Mouse (Mus musculus): Measurements from ENCODE around the gene Tax1bp3. TPM values are rescaled to one million over a fixed set of nuclear protein-coding genes. Genes with fewer than 3 reads are reported as not detected.

Gene Tax1bp3
- polyA plus RNA-seq, 1 experiment, result 19.3 TPM

DNA sequence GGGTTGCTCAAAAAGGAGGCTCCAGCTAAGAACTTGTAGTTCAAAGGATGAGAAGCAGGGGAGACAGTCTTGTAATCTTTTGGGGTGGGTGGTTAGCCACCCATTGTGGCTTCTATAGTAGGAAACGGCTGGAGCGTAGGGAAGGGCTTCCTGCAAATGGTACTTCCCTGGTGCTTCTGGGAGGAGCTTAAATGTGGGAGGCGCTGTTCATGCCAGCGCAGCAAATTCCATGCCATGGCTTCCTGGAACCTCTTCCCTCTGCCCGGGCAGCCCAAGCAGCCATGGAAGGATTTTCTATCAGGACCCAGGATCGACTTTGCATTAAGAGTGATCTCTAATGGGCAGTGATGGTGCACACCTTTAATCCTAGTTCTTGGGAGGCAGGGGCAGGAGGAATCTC lies 8.3 kb upstream of the Tax1bp3 start:
- H3K36me3 ChIP-seq (replicated peaks; ENCODE audit: low read length), result peaks cover 45% of the 10 kb centered on the region
- no peak overlapping the region for H3K4me3 ChIP-seq (replicated peaks)
- TF ChIP-seq FLI1 (IDR thresholded peaks at IDR 0.05; ENCODE audit: low read length) (no peak), GATA1 (IDR thresholded peaks at IDR 0.05; ENCODE audit: borderline replicate concordance, low read length) (no peak)
- H3K9me3 ChIP-seq, result no peaks in the 10 kb centered on the region
- peaks cover 73% of the 10 kb centered on the region for H3K4me1 ChIP-seq
- H3K27me3 ChIP-seq (replicated peaks), result peaks cover 2% of the 10 kb centered on the region

DNA sequence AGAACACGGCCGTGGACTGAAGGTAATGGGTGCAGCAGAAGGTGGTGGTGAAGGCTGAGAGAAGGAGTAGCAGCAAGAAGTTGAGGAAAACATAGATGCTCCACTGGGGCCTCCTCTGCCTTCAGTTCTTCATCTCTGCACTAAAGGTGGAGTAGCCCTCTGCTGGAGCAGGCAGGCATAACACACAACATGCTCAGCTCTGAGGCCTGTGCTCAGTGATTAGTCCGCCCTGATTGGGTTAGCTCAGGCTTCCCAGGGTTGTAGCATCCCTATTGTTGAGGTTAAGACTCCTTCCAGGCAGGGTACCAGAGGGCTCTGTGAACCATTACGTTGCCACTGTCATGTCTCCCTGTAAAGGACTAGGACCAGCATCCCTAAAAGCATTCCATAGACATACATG lies 7.7 kb upstream of the Tax1bp3 start:
- Histone ChIP-seq H3K4me3 (replicated peaks) (no peak overlapping the region), H3K9me3 (no peaks in the 10 kb centered on the region), H3K27me3 (replicated peaks) (peaks cover 2% of the 10 kb centered on the region), H3K36me3 (replicated peaks; ENCODE audit: low read length) (peaks cover 52% of the 10 kb centered on the region), H3K4me1 (peaks cover 73% of the 10 kb centered on the region)
- TF ChIP-seq GATA1 (IDR thresholded peaks at IDR 0.05; ENCODE audit: borderline replicate concordance, low read length) (no peak), FLI1 (IDR thresholded peaks at IDR 0.05; ENCODE audit: low read length) (no peak)

DNA sequence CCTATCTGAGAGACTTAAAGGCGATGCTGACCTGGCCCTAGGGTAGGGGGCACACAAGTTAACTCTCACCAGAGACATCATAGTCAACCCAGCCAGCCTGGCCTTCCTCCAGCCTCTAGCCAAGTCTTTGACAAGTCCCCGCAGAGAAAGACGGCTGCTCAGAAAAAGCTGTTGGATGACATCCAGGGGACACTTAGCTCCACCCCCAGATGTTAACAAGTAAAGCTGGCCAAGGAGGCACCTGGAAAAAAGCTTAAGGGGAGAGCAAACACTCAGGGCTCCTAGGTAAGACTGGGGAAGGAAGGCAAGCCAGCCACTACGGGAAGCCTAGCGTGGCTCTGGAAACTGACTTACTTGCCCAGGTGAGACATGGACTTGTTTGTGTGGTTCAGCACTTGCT lies 4.7 kb upstream of the Tax1bp3 start:
- peaks cover 61% of the 10 kb centered on the region for H3K4me1 ChIP-seq
- H3K9me3 ChIP-seq, result no peaks in the 10 kb centered on the region
- H3K27me3 ChIP-seq (replicated peaks), result no peaks in the 10 kb centered on the region
- no peak for TF ChIP-seq GATA1 (IDR thresholded peaks at IDR 0.05; ENCODE audit: borderline replicate concordance, low read length)
- no peak for TF ChIP-seq FLI1 (IDR thresholded peaks at IDR 0.05; ENCODE audit: low read length)
- H3K36me3 ChIP-seq (replicated peaks; ENCODE audit: low read length), result peaks cover 57% of the 10 kb centered on the region
- no peak overlapping the region for H3K4me3 ChIP-seq (replicated peaks)

DNA sequence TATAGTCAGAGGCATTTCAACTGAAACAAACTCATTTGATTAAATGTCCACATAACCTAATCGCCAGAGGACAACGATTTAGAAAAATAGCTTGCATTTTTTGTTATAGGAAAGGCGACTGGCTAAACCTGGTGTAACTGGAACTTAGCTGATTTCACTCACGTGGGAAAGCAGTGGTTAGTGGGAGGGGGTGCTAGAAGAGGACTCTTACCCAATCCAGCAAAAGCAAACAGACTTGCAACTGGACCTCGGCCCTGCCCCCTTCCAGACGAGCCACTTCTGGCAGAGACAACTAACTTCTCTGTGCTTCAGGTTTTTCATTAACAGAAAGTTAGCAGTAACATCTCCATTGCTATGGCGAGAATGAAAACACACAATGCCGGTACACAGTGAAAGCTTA lies 1.3 kb upstream of the Tax1bp3 start:
- TF ChIP-seq GATA1 (IDR thresholded peaks at IDR 0.05; ENCODE audit: borderline replicate concordance, low read length), result no peak
- TF ChIP-seq FLI1 (IDR thresholded peaks at IDR 0.05; ENCODE audit: low read length), result no peak
- Histone ChIP-seq H3K4me3 (replicated peaks) (peak overlapping the region; percentile 99), H3K4me1 (peaks cover 50% of the 10 kb centered on the region), H3K36me3 (replicated peaks; ENCODE audit: low read length) (peaks cover 50% of the 10 kb centered on the region), H3K9me3 (no peaks in the 10 kb centered on the region), H3K27me3 (replicated peaks) (no peaks in the 10 kb centered on the region)

DNA sequence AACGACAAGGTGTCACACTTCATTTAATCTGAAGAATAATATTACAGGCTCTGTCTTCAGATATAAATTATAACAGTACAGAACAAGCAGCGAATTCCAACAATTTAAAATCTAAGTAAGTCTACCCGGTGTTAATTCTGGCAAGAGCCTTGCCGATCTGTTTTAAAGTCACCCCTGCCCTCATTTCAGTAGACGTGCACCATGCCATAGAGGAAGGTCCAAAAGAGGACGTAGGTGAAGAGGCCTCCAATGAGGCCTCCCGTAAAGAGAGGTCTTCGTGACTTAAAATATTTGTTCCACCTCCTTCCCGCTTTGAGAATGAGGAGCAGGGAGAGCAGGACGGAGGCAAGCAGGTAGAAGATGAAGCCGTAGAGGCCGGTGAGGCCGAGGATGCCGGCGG lies 697 bp upstream of the Tax1bp3 start:
- Histone ChIP-seq H3K36me3 (replicated peaks; ENCODE audit: low read length) (peaks cover 47% of the 10 kb centered on the region), H3K9me3 (no peaks in the 10 kb centered on the region), H3K27me3 (replicated peaks) (no peaks in the 10 kb centered on the region), H3K4me1 (peaks cover 46% of the 10 kb centered on the region), H3K4me3 (replicated peaks) (peak overlapping the region; percentile 99)
- TF ChIP-seq FLI1 (IDR thresholded peaks at IDR 0.05; ENCODE audit: low read length) (no peak), GATA1 (IDR thresholded peaks at IDR 0.05; ENCODE audit: borderline replicate concordance, low read length) (no peak)

DNA sequence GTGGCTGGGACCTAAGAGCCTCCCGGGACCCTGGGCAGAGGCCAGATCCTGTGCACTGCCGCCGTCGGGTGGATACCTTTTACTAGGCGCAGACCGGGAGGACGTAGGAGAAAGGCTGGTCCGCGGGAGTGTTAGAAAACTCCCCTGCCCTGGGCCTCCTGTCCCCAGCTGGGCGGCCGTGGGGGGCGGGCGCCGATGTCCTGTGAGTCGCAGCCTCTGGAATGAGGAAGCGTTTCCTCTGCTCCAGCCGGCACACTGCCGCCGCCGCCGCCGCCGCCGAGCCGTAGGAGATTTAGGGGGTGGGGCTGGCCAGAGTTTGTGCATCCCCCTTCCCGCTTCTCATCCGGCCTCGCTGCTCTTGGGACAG lies 609 bp downstream of the Tax1bp3 start:
- Histone ChIP-seq H3K36me3 (replicated peaks; ENCODE audit: low read length) (peaks cover 40% of the 10 kb centered on the region), H3K4me1 (peaks cover 33% of the 10 kb centered on the region), H3K4me3 (replicated peaks) (peak overlapping the region; percentile 99), H3K9me3 (no peaks in the 10 kb centered on the region), H3K27me3 (replicated peaks) (no peaks in the 10 kb centered on the region)
- TF ChIP-seq FLI1 (IDR thresholded peaks at IDR 0.05; ENCODE audit: low read length) (no peak), GATA1 (IDR thresholded peaks at IDR 0.05; ENCODE audit: borderline replicate concordance, low read length) (no peak)

DNA sequence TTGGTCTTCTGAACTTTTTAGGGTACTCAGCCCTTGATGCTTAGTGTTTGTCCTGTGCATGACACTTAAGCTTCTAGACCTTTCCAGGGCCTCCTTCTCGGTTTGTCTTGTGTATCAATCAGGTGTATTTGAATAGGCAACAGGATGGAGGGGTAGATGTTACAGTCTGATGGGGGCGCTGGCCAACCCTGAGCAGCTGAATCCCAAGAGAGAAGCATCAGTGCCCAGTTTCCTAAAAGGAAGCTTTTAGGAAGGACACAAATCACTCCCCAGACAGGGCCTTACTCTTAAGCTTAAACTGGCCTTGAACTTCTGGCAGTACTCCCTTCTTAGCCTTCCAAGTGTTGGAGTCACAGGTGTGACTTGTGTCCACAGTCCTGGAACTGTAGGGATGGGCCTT lies 1.0 kb downstream of the Tax1bp3 start:
- peaks cover 29% of the 10 kb centered on the region for H3K4me1 ChIP-seq
- no peak for TF ChIP-seq GATA1 (IDR thresholded peaks at IDR 0.05; ENCODE audit: borderline replicate concordance, low read length)
- no peak for TF ChIP-seq FLI1 (IDR thresholded peaks at IDR 0.05; ENCODE audit: low read length)

DNA sequence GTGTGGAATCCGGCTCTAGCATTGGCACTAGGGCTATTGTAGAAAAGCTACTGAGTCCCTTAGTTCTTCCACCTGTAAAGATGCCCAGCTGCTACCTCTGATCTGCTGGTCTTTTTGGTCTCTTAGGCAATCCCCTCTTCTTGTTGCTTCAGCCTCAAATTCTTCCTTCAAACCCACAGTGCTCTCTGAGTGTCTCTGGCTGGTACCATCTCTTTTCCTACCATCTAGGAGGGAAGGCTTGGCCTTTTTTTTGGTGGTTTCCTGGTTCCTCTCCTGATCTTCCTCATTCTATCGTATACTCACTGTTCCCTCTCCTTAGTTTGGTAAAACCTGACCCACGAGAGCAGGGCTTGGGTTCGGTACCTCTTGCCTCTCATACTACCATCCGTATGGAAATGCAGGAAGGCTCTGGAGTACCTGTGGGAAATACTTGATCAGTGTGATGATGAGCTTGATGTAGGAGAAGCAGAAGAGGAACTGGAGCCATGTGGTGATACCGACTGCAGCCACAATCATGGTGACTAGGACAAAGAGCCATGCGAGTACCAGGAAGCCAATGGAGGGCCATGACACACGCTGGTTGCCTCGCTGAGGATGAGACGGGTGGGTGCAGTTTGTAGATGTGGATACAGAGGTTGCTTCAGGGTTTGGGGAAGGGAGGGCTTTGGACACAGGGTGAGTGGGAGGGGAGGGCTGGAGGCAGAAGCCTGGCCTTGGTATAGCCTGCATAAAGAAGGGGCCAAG lies 9.2 kb downstream of the Tax1bp3 start:
- Histone ChIP-seq H3K9me3 (no peaks in the 10 kb centered on the region), H3K36me3 (replicated peaks; ENCODE audit: low read length) (peaks cover 88% of the 10 kb centered on the region)
- TF ChIP-seq FLI1 (IDR thresholded peaks at IDR 0.05; ENCODE audit: low read length) (no peak), GATA1 (IDR thresholded peaks at IDR 0.05; ENCODE audit: borderline replicate concordance, low read length) (no peak)

More for the DNA sequence above, 1.0 kb downstream of the Tax1bp3 start:
- Histone ChIP-seq H3K9me3 (no peaks in the 10 kb centered on the region), H3K4me3 (replicated peaks) (peak overlapping the region; percentile 99), H3K27me3 (replicated peaks) (no peaks in the 10 kb centered on the region), H3K36me3 (replicated peaks; ENCODE audit: low read length) (peaks cover 37% of the 10 kb centered on the region)

DNA sequence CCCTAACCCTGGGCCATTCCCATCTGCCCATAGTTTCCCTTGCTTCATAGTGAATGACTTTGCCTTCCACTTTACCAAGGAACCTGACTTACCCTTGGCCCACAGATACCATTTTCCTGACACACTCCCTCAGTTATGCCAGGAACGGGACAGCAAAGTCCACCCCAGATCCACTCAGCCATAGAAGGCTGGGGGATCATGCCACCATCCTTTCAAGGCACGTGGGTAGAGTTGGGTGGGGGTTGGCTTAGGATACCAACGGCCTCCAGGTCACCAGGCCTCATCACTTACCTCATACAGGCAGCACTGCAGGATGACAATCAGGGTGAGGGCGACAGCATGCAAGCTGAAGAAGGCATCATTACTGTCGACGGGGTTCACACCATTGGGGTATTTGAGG lies 10.3 kb downstream of the Tax1bp3 start:
- peaks cover 95% of the 10 kb centered on the region for H3K36me3 ChIP-seq (replicated peaks; ENCODE audit: low read length)
- H3K4me3 ChIP-seq (replicated peaks), result no peak overlapping the region
- H3K9me3 ChIP-seq, result no peaks in the 10 kb centered on the region
- no peaks in the 10 kb centered on the region for H3K27me3 ChIP-seq (replicated peaks)
- peaks cover 5% of the 10 kb centered on the region for H3K4me1 ChIP-seq
- TF ChIP-seq GATA1 (IDR thresholded peaks at IDR 0.05; ENCODE audit: borderline replicate concordance, low read length), result no peak
- no peak for TF ChIP-seq FLI1 (IDR thresholded peaks at IDR 0.05; ENCODE audit: low read length)

More for the DNA sequence above, 9.2 kb downstream of the Tax1bp3 start:
- Histone ChIP-seq H3K4me1 (peaks cover 5% of the 10 kb centered on the region), H3K4me3 (replicated peaks) (peak overlapping the region; percentile 53), H3K27me3 (replicated peaks) (no peaks in the 10 kb centered on the region)

DNA sequence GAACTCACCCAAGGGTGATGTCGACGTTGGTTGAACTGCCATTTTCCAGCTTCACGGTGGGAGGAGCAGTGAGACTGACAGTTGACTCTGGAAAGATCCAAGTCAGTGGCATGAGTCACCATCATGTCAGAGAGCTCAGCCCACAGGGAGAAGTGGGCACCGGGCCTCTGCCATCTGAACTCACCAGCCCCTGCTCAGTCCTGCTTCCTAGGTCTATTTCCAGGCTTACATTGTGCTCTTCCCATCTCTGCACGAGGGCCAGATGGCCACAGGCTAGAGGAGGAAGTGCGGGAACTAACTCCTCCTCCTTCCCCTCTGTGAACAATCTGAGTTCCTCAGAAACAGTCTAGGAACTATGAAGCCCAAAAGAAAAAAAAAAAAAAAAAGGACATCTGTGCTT lies 16.2 kb downstream of the Tax1bp3 start:
- no peaks in the 10 kb centered on the region for H3K9me3 ChIP-seq
- H3K4me1 ChIP-seq, result peaks cover 35% of the 10 kb centered on the region
- no peak for TF ChIP-seq GATA1 (IDR thresholded peaks at IDR 0.05; ENCODE audit: borderline replicate concordance, low read length)
- no peak for TF ChIP-seq FLI1 (IDR thresholded peaks at IDR 0.05; ENCODE audit: low read length)
- peaks cover 74% of the 10 kb centered on the region for H3K36me3 ChIP-seq (replicated peaks; ENCODE audit: low read length)
- H3K27me3 ChIP-seq (replicated peaks), result no peaks in the 10 kb centered on the region
- H3K4me3 ChIP-seq (replicated peaks), result peak overlapping the region; percentile 11

Measured in megakaryocyte, embryonic 14.5 days (primary cell).